Mouse (Mus musculus) liver, postnatal 0 days (tissue): Measurements from ENCODE around the gene Tnrc6a. TPM values are rescaled to one million over a fixed set of nuclear protein-coding genes. Genes with fewer than 3 reads are reported as not detected.

Experiments
- ATAC-seq: fragments of 200-750 bp; cut with Nextera tagmentation; 2 replicates; pipeline ENCODE4 v1.8.0; 2017; ENCODE audit warnings: mild to moderate bottlenecking, moderate library complexity
- DNase-seq: peaks from one replicate; pipeline ENCODE4 v3.0.0-alpha.2; 2016
- H3K27ac ChIP-seq: fragments of 300-500 bp; sonication (generic); 2 replicates; pipeline ENCODE4 v1.5.1; 2014; ENCODE audit warnings: antibody characterized with exemption, moderate library complexity, mild to moderate bottlenecking, low read depth
- H3K27me3 ChIP-seq: fragments of 300-500 bp; sonication (generic); 2 replicates; pipeline ENCODE4 v1.6.1; 2014; ENCODE audit warnings: low read length, control low read depth, mixed read lengths; ENCODE audit not compliant: insufficient read depth
- H3K36me3 ChIP-seq: fragments of 300-500 bp; sonication (generic); replicated peaks from 2 replicates; pipeline ENCODE4 v1.6.1; 2014; ENCODE audit warnings: mild to moderate bottlenecking, control low read depth, low read length, moderate library complexity, mixed read lengths; ENCODE audit not compliant: insufficient read depth
- H3K4me1 ChIP-seq: fragments of 300-500 bp; sonication (generic); 2 replicates; pipeline ENCODE4 v1.6.1; 2014; ENCODE audit warnings: antibody characterized with exemption, mild to moderate bottlenecking, control low read depth; ENCODE audit not compliant: insufficient read depth
- H3K4me2 ChIP-seq: fragments of 300-500 bp; sonication (generic); 2 replicates; pipeline ENCODE4 v1.6.1; 2014; ENCODE audit warnings: low read depth, mild to moderate bottlenecking, low read length, moderate library complexity, mixed read lengths
- H3K4me3 ChIP-seq: fragments of 300-500 bp; sonication (generic); 2 replicates; pipeline ENCODE4 v1.5.1; 2014; ENCODE audit warnings: low read depth, low read length
- H3K9ac ChIP-seq: fragments of 300-500 bp; sonication (generic); replicated peaks from 2 replicates; pipeline ENCODE4 v1.6.1; 2014; ENCODE audit warnings: mild to moderate bottlenecking, moderate library complexity
- H3K9me3 ChIP-seq: fragments of 300-500 bp; sonication (generic); 2 replicates; pipeline ENCODE4 v1.6.1; 2016; ENCODE audit warnings: mild to moderate bottlenecking, control low read depth, low read length, mixed read lengths
- CTCF ChIP-seq: sonication (generic); IDR thresholded peaks from 2 replicates; pipeline ENCODE4 v1.5.1; 2016; ENCODE audit warnings: antibody characterized with exemption, low read depth
- EP300 ChIP-seq: IDR thresholded peaks from 2 replicates; pipeline ENCODE4 v1.6.1; 2016; ENCODE audit warnings: antibody characterized with exemption, low read depth, mild to moderate bottlenecking
- WGBS: fragments of 180-500 bp; shearing (Covaris S2); extraction: QIAGEN DNeasy Blood & Tissue Kit; methylation state at CpG from one replicate; pipeline ENCODE4 v1.1.7; 2014; ENCODE audit not compliant: insufficient replicate concordance; 5-methylcytosine and 5-hydroxymethylcytosine counted together
- polyA plus RNA-seq: library from polyadenylated mRNA; unstranded; fragments of >200 nt; fragmentation: Nextera tagmentation; extraction: Ambion mirVana; gene quantifications from 2 replicates; pipeline ENCODE4 v1.2.1, GENCODE M21; 2015

The Tnrc6a gene
- polyA plus RNA-seq, 1 experiment from 2014 or later: 26.8 TPM

DNA sequence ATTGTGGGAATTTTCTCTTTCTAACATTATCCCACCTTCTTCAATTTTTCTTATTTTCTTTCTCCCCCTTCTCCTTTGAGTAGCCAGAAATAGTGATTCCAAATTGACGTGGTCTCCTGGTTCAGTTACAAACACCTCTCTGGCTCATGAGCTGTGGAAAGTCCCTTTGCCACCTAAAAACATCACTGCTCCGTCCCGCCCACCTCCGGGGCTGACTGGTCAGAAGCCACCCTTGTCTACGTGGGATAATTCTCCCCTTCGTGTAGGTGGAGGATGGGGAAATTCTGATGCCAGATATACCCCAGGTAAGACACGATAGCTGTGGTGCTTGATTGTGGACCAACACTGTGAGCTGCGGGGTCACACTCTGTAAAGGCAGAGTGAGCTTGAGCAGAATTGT is 66.1 kb downstream of the Tnrc6a start:
- Histone ChIP-seq H3K4me3 (no peak overlapping the region), H3K4me1 (no peaks in the 10 kb centered on the region; the same call in 1 of the 2 replicates), H3K36me3 (peaks cover 77% of the 10 kb centered on the region), H3K9me3 (no peaks in the 10 kb centered on the region), H3K27me3 (no peaks in the 10 kb centered on the region), H3K4me2 (no peak overlapping the region), H3K9ac (no peak overlapping the region), H3K27ac (no peak overlapping the region)
- TF ChIP-seq CTCF (no peak), EP300 (no peak)
- no peak for DNase-seq
- no peak for ATAC-seq
- 88% methylated on average over 8 of the region's 8 CpGs for WGBS

DNA sequence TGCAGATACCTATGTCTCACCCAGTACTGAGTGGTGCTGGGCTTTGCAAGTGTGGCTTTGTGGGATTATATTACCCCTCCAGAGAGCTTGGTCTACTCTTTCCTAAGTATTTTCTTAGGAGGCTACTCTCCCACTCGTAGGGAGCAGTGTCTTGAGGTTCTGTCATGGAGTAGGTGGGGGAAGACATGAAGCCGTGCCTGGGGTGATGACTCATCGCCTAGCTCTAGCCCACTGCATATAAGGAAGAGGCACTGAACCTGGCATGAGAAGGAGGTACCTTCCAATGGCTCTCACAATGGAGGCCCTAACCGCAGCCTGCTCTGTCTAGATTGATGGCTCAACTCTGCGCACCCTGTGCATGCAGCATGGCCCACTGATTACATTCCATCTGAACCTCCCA is 68.0 kb downstream of the Tnrc6a start:
- WGBS: 81% methylated on average over 5 of the region's 5 CpGs
- H3K36me3 ChIP-seq: peaks cover 61% of the 10 kb centered on the region
- TF ChIP-seq EP300: no peak

DNA sequence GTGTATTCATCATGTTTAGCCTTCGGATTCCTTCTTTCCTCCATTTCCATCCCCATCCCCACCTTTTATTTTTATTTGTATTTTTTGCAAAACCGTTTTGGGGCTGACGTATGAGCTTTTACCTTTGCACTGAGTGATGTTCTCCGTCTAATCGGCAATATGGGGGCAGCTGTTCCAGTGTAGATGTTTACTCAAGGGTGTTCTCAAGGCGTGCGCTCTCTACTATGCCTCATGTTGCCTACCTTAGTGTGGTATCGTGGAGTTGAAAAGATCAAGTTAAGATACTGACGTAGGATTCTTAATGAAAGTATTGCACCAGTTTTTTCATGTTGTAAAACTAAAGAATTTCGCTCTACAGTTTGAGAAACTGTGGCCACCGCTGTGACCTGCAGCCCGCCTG is 69.5 kb downstream of the Tnrc6a start:
- Histone ChIP-seq H3K9me3 (no peaks in the 10 kb centered on the region), H3K4me2 (no peak overlapping the region), H3K36me3 (peaks cover 51% of the 10 kb centered on the region), H3K4me3 (no peak overlapping the region), H3K27ac (no peak overlapping the region), H3K4me1 (peaks cover 6% of the 10 kb centered on the region), H3K9ac (no peak overlapping the region), H3K27me3 (no peaks in the 10 kb centered on the region)
- TF ChIP-seq EP300 (no peak), CTCF (no peak)
- DNase-seq: no peak
- 79% methylated on average over 12 of the region's 12 CpGs for WGBS
- ATAC-seq: peak; percentile 40; the same call in 1 of the 2 replicates

More for the DNA sequence above, 68.0 kb downstream of the Tnrc6a start:
- no peaks in the 10 kb centered on the region for H3K9me3 ChIP-seq
- DNase-seq (no peak), ATAC-seq (no peak)
- no peak overlapping the region for H3K27ac ChIP-seq
- H3K27me3 ChIP-seq: no peaks in the 10 kb centered on the region
- peaks cover 6% of the 10 kb centered on the region for H3K4me1 ChIP-seq
- H3K4me2 ChIP-seq: no peak overlapping the region
- no peak overlapping the region for H3K4me3 ChIP-seq
- H3K9ac ChIP-seq: no peak overlapping the region

DNA sequence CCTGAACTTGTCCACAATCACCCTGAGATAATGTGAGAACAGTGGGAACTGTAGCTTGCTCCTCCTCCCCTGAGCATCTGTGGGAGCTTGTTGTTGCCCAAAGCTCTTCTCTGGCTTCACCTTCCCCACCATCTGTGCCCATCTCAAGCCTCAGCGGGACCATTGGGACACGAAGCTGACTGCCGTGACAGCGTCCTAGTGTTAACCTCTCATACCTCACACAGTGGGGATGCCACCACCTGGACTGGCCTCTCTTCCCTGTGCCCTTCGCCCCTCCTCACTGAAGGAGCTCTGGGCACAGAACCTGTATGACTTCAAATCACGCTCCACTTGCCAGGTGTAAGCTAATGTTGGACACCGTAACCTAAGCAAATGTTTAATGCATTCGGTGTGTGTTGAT is 71.0 kb downstream of the Tnrc6a start:
- no peak overlapping the region for H3K4me2 ChIP-seq
- 79% methylated on average over 8 of the region's 8 CpGs for WGBS
- DNase-seq (no peak), ATAC-seq (no peak)
- peaks cover 37% of the 10 kb centered on the region for H3K36me3 ChIP-seq
- H3K27ac ChIP-seq: no peak overlapping the region
- TF ChIP-seq CTCF (no peak), EP300 (no peak)
- H3K4me1 ChIP-seq: peaks cover 14% of the 10 kb centered on the region
- H3K9me3 ChIP-seq: no peaks in the 10 kb centered on the region
- no peak overlapping the region for H3K4me3 ChIP-seq
- H3K9ac ChIP-seq: no peak overlapping the region
- H3K27me3 ChIP-seq: no peaks in the 10 kb centered on the region

DNA sequence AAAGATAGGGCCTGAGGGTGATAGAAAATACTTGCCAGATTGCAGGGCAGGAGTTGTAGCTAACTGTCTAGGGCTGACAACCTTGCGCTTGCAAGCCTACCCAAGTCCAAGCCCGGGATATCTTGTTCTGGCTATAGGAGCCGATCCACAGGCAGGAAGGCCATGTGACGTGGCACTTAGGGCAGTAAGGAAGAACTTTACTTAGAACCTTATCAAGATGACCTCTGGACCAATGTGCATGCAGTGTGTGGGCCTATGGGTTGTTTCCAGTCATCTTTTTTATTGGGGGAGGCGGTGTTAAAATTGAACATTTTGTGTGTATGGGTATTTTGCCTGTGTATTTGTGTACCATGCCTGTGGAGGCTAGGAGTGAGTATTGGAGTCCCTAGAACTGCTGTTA is 72.7 kb downstream of the Tnrc6a start:
- H3K9ac ChIP-seq: no peak overlapping the region
- 65% methylated on average over 5 of the region's 5 CpGs for WGBS
- H3K27ac ChIP-seq: no peak overlapping the region
- no peak for DNase-seq
- no peak for TF ChIP-seq CTCF
- TF ChIP-seq EP300: no peak
- peaks cover 25% of the 10 kb centered on the region for H3K36me3 ChIP-seq
- H3K9me3 ChIP-seq: no peaks in the 10 kb centered on the region
- H3K4me1 ChIP-seq: peaks cover 14% of the 10 kb centered on the region
- H3K4me3 ChIP-seq: no peak overlapping the region
- H3K4me2 ChIP-seq: no peak overlapping the region
- H3K27me3 ChIP-seq: no peaks in the 10 kb centered on the region
- no peak for ATAC-seq

DNA sequence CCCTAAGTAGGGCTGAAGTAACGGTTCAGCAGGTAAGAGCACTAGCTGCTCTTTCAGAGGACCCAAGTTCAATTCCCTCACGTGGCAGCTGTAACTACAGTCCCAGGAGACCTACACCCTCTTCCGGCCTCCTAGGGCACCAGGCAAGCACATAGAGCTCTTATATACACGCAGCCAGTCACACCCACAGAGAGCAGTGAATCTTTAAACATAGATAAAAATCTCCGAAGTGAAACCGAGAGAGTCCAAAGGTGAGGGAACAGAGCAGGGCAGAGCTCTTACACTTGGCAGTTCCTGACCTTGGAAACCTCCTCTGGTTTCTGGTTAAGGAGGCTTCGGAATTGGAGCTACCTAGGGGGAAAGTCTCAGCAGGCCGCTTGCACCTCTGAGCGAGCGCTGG is 75.0 kb downstream of the Tnrc6a start:
- no peak overlapping the region for H3K9ac ChIP-seq
- no peak overlapping the region for H3K4me3 ChIP-seq
- H3K36me3 ChIP-seq: peaks cover 7% of the 10 kb centered on the region
- no peak overlapping the region for H3K27ac ChIP-seq
- 58% methylated on average over 10 of the region's 10 CpGs for WGBS
- ATAC-seq: peak; percentile 56
- no peaks in the 10 kb centered on the region for H3K27me3 ChIP-seq
- DNase-seq: no peak
- TF ChIP-seq EP300 (no peak), CTCF (no peak)
- H3K4me2 ChIP-seq: no peak overlapping the region
- H3K9me3 ChIP-seq: no peaks in the 10 kb centered on the region
- peaks cover 14% of the 10 kb centered on the region for H3K4me1 ChIP-seq

DNA sequence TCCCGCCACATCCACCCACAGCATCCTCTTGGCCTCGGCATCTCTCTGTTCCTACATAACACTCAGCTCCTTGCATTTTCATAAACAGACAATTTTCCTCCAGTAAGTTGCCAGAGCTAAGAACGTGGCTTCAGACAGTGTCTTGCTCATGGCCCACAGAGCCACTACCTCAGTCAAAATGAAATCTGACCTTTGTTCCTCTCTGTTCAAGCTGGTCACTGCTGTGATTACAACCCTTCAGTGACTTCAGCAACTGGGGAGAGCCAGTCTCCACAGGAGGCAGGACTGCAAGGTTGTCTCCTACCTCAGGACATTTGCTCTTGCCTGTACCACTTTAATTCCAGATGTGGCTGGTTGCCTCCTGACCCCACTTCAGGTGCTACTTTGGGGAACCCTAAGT is 75.5 kb downstream of the Tnrc6a start:
- TF ChIP-seq EP300 (no peak), CTCF (no peak)
- Histone ChIP-seq H3K4me3 (no peak overlapping the region), H3K4me1 (peaks cover 14% of the 10 kb centered on the region), H3K9ac (no peak overlapping the region), H3K9me3 (no peaks in the 10 kb centered on the region), H3K4me2 (no peak overlapping the region), H3K36me3 (peaks cover 7% of the 10 kb centered on the region), H3K27me3 (no peaks in the 10 kb centered on the region), H3K27ac (no peak overlapping the region)
- 70% methylated on average over 3 of the region's 3 CpGs for WGBS
- ATAC-seq (no peak), DNase-seq (no peak)
